In genomic region chr4:62736421-62736820, GRCm38 (mm10) we compare ENCODE assay signal across 7 mouse cellular contexts.
A peak's percentile ranks its signal among the peaks of the same experiment; 100 is the strongest.
DNase-seq lines count a peak whose midpoint lies in the region; ATAC-seq lines count a peak whose summit lies in the region.

No protein-coding gene starts in this region.

- no peak for DNase-seq in midbrain, embryonic 10.5 days (ENCODE audit: low spot score)
- peak; percentile 58 to 76 for DNase-seq in cerebellum, postnatal 25 days
- DNase-seq in heart, postnatal 36 days = peak; percentile 55 to 57
- no peak for DNase-seq in B cell, adult 2 months

- no peak overlapping the region for H3K4me3 ChIP-seq in midbrain, embryonic 10.5 days
- H3K4me3 ChIP-seq in midbrain, embryonic 15.5 days = no peak overlapping the region
- no peak overlapping the region for H3K4me3 ChIP-seq in stomach, embryonic 14.5 days (ENCODE audit: low read depth, low read length)

- no peaks in the 10 kb centered on the region for H3K27me3 ChIP-seq in midbrain, embryonic 10.5 days (ENCODE audit: low read depth, poor library complexity, severe bottlenecking)
- H3K27me3 ChIP-seq in midbrain, embryonic 15.5 days (replicated peaks) = no peaks in the 10 kb centered on the region
- no peaks in the 10 kb centered on the region for H3K27me3 ChIP-seq in stomach, embryonic 14.5 days (ENCODE audit: control insufficient read depth, insufficient read depth, low read length)

- peaks cover 40% of the 10 kb centered on the region for H3K4me1 ChIP-seq in midbrain, embryonic 10.5 days
- H3K4me1 ChIP-seq in midbrain, embryonic 15.5 days = peaks cover 8% of the 10 kb centered on the region
- peaks cover 60% of the 10 kb centered on the region for H3K4me1 ChIP-seq in stomach, embryonic 14.5 days (ENCODE audit: control insufficient read depth, insufficient read depth, low read length)

- peak overlapping the region; percentile 57; the same call in 1 of the 2 replicates for H3K27ac ChIP-seq in midbrain, embryonic 10.5 days (replicated peaks)
- no peak overlapping the region for H3K27ac ChIP-seq in midbrain, embryonic 15.5 days
- H3K27ac ChIP-seq in stomach, embryonic 14.5 days (ENCODE audit: low read length) = peak overlapping the region; percentile 69; the same call in 1 of the 2 replicates

- no peak for ATAC-seq in midbrain, embryonic 15.5 days (replicated peaks)
- ATAC-seq in stomach, embryonic 14.5 days (ENCODE audit: insufficient number of reproducible peaks, insufficient read depth, low FRiP score, low read depth) = no peak
- ATAC-seq in CD4-positive, CD25-positive, alpha-beta regulatory T cell, adult 4 months = no peak

- 78% methylated on average over 7 of the region's 7 CpGs for WGBS in midbrain, embryonic 10.5 days
- 63% methylated on average over 7 of the region's 7 CpGs for WGBS in midbrain, embryonic 15.5 days
- WGBS in stomach, embryonic 14.5 days = 68% methylated on average over 7 of the region's 7 CpGs

- H3K9me3 ChIP-seq in midbrain, embryonic 10.5 days (replicated peaks) = no peaks in the 10 kb centered on the region; the same call in 1 of the 2 replicates
- H3K9me3 ChIP-seq in midbrain, embryonic 15.5 days = no peaks in the 10 kb centered on the region
- no peaks in the 10 kb centered on the region for H3K9me3 ChIP-seq in stomach, embryonic 14.5 days (ENCODE audit: control insufficient read depth, low read depth, low read length)

- no peak overlapping the region for H3K9ac ChIP-seq in midbrain, embryonic 15.5 days
- H3K9ac ChIP-seq in stomach, embryonic 14.5 days (replicated peaks; ENCODE audit: low read depth, low read length) = no peak overlapping the region

- intact Hi-C loops in heart, postnatal 36 days (cut with DNase I) = no loop called here

- no peak overlapping the region for H3K4me2 ChIP-seq in midbrain, embryonic 15.5 days
- H3K4me2 ChIP-seq in stomach, embryonic 14.5 days (replicated peaks; ENCODE audit: low read depth, low read length) = no peak overlapping the region

- no peaks in the 10 kb centered on the region for H3K36me3 ChIP-seq in midbrain, embryonic 10.5 days
- H3K36me3 ChIP-seq in midbrain, embryonic 15.5 days (replicated peaks) = no peaks in the 10 kb centered on the region
- no peaks in the 10 kb centered on the region for H3K36me3 ChIP-seq in stomach, embryonic 14.5 days (ENCODE audit: control insufficient read depth, insufficient read depth, low read length)

Comparison
In these comparisons a context has a peak if more than half of its experiments do, and no peak if none do; other contexts are left out.
1. DNase-seq: peak in cerebellum, postnatal 25 days (2 of 2) and heart, postnatal 36 days (2 of 2); none in midbrain, embryonic 10.5 days (single experiment) and B cell, adult 2 months (0 of 2).